Mouse (Mus musculus): Measurements from ENCODE around the gene Adprh.

GRCm38 (mm10) chr16:38398266-38398665, 54.2 kb downstream of the Adprh start:
- no peak for TF ChIP-seq POLR2A (IDR thresholded peaks at IDR 0.05; ENCODE audit: extremely low read depth, insufficient read depth, low read length)
- no peak for TF ChIP-seq CTCF (IDR thresholded peaks at IDR 0.05; ENCODE audit: low read depth, low read length)

All from liver, adult 2 months (tissue).